12 mouse cellular contexts compared by ENCODE assay signal in genomic region chr15:91526876-91527275, GRCm38 (mm10).
DNase-seq lines count a peak whose midpoint lies in the region.
"Had no signal": no experiment of that assay in that cellular context is flagged by ENCODE, and none has a peak within 500 bp of the region (broad histone marks: within the 10 kb centered on the region; RNA-seq: fewer than 3 reads in every experiment).

No protein-coding gene starts in this region.

- peak; percentile 51 for DNase-seq in brain, adult 2 months (ENCODE audit: low read depth, low spot score)
- peak; percentile 34 for DNase-seq in cerebellum, adult 11-12 months
- peak; percentile 61 for DNase-seq in cerebellum, adult 9-10 months
- peak; percentile 31 to 61 for DNase-seq in cerebellum, postnatal 25 days
- DNase-seq in frontal cortex, postnatal 10 days (ENCODE audit: low spot score in 2 of 2): no peak
- DNase-seq in urinary bladder, postnatal 36 days (ENCODE audit: low spot score in 2 of 2): no peak
- no peak for DNase-seq in ovary, postnatal 10 days (ENCODE audit: low spot score)
- DNase-seq: adrenal gland, postnatal 14 days; embryo, embryonic 11 days; gastrocnemius, postnatal 14 days; heart, postnatal 36 days; kidney, adult 2 months had no signal

Comparison
In these comparisons a context has a peak if more than half of its experiments do, and no peak if none do; other contexts are left out.
1. DNase-seq: peak in brain, adult 2 months (single experiment), cerebellum, adult 11-12 months (single experiment), cerebellum, adult 9-10 months (single experiment) and cerebellum, postnatal 25 days (2 of 2); none in frontal cortex, postnatal 10 days (0 of 2), urinary bladder, postnatal 36 days (0 of 2) and ovary, postnatal 10 days (single experiment).